Mouse (Mus musculus): Measurements from ENCODE around the gene Olfr1512. TPM values are rescaled to one million over a fixed set of nuclear protein-coding genes. Genes with fewer than 3 reads are reported as not detected.

The Olfr1512 gene
- polyA plus RNA-seq, 1 experiment from 2014 or later, result not detected

- Histone ChIP-seq H3K4me2 (peak overlapping the region; percentile 72), H3K9ac (0 out of 2 replicates have a peak overlapping the region, but pooled peaks have one; percentile 42), H3K27me3 (ENCODE audit: insufficient read depth, low read length) (peaks cover 37% of the 10 kb centered on the region), H3K27ac (ENCODE audit: low read depth) (no peak overlapping the region), H3K36me3 (ENCODE audit: insufficient read depth) (no peaks in the 10 kb centered on the region), H3K9me3 (ENCODE audit: low read depth, low read length) (no peaks in the 10 kb centered on the region), H3K4me3 (ENCODE audit: low read depth, low read length) (peak overlapping the region; percentile 39), H3K4me1 (ENCODE audit: insufficient read depth) (no peaks in the 10 kb centered on the region)
- ATAC-seq (ENCODE audit: insufficient read depth) (no peak; the same call in 1 of the 2 replicates), DNase-seq (no peak)
- no peak for TF ChIP-seq CTCF (IDR thresholded peaks at IDR 0.05; ENCODE audit: low read depth)
- 3% methylated on average over 14 of the region's 14 CpGs for WGBS
Measured at GRCm38 (mm10) chr14:52327375-52327901, 51.5 kb downstream of the Olfr1512 start.

GRCm38 (mm10) chr14:52325890-52326289, 53.1 kb downstream of the Olfr1512 start:
- H3K27me3 ChIP-seq (ENCODE audit: insufficient read depth, low read length), result peaks cover 37% of the 10 kb centered on the region
- ATAC-seq (ENCODE audit: insufficient read depth), result no peak

More at GRCm38 (mm10) chr14:52325890-52326289, 53.1 kb downstream of the Olfr1512 start:
- H3K4me1 ChIP-seq (ENCODE audit: insufficient read depth), result no peaks in the 10 kb centered on the region
- 12% methylated on average over 4 of the region's 4 CpGs for WGBS
- no peaks in the 10 kb centered on the region for H3K36me3 ChIP-seq (ENCODE audit: insufficient read depth)
- H3K27ac ChIP-seq (ENCODE audit: low read depth), result no peak overlapping the region
- H3K9me3 ChIP-seq (ENCODE audit: low read depth, low read length), result no peaks in the 10 kb centered on the region
- peak; percentile 45 for TF ChIP-seq CTCF (IDR thresholded peaks at IDR 0.05; ENCODE audit: low read depth)
- peak; percentile 36 for DNase-seq
- H3K9ac ChIP-seq, result no peak overlapping the region
- no peak overlapping the region for H3K4me3 ChIP-seq (ENCODE audit: low read depth, low read length)
- no peak overlapping the region for H3K4me2 ChIP-seq

Other genes with a start within 250 kb of the Olfr1512 start
- 82.5 and 85.8 TPM in 2 replicates for gene Supt16, start 181.8 kb downstream of the Olfr1512 start, polyA plus RNA-seq (2014; fragmentation: Nextera tagmentation; extraction: Ambion mirVana)
- 48.8 and 52.8 TPM in 2 replicates for gene Chd8, start 121.4 kb downstream of the Olfr1512 start, polyA plus RNA-seq (2014; fragmentation: Nextera tagmentation; extraction: Ambion mirVana)
- gene Tox4, start 100.0 kb downstream of the Olfr1512 start, polyA plus RNA-seq (2014; fragmentation: Nextera tagmentation; extraction: Ambion mirVana), result 41.1 and 47.1 TPM in 2 replicates
- gene Rab2b, start 99.6 kb downstream of the Olfr1512 start, polyA plus RNA-seq (2014; fragmentation: Nextera tagmentation; extraction: Ambion mirVana), result 18.6 and 19.8 TPM in 2 replicates
- gene Mettl3, start 74.0 kb downstream of the Olfr1512 start, polyA plus RNA-seq (2014; fragmentation: Nextera tagmentation; extraction: Ambion mirVana), result 40.9 and 46.6 TPM in 2 replicates
- gene Sall2, start 50.4 kb downstream of the Olfr1512 start, polyA plus RNA-seq (2014; fragmentation: Nextera tagmentation; extraction: Ambion mirVana), result 20.8 and 22.9 TPM in 2 replicates
- not detected in 2 replicates for gene Olfr1513, start 22.8 kb downstream of the Olfr1512 start, polyA plus RNA-seq (2014; fragmentation: Nextera tagmentation; extraction: Ambion mirVana)
- gene Olfr1511, start 18.2 kb upstream of the Olfr1512 start, polyA plus RNA-seq (2014; fragmentation: Nextera tagmentation; extraction: Ambion mirVana), result not detected in 2 replicates
- not detected in 2 replicates for gene Olfr1510, start 35.2 kb upstream of the Olfr1512 start, polyA plus RNA-seq (2014; fragmentation: Nextera tagmentation; extraction: Ambion mirVana)
- not detected in 2 replicates for gene Olfr1509, start 63.8 kb upstream of the Olfr1512 start, polyA plus RNA-seq (2014; fragmentation: Nextera tagmentation; extraction: Ambion mirVana)
- gene Olfr1508, start 88.3 kb upstream of the Olfr1512 start, polyA plus RNA-seq (2014; fragmentation: Nextera tagmentation; extraction: Ambion mirVana), result not detected in 2 replicates
- not detected in 2 replicates for gene Olfr1507, start 116.6 kb upstream of the Olfr1512 start, polyA plus RNA-seq (2014; fragmentation: Nextera tagmentation; extraction: Ambion mirVana)

All from lung, embryonic 14.5 days (tissue).